Mouse (Mus musculus) stomach, postnatal 0 days (tissue): ENCODE results near the gene Ap1m1.

Experiments
- CTCF ChIP-seq: IDR thresholded peaks from 2 replicates; pipeline ENCODE4 v1.5.1; 2016; ENCODE audit warnings: antibody characterized with exemption, low read depth, mild to moderate bottlenecking, moderate library complexity
- EP300 ChIP-seq: optimal IDR thresholded peaks from 2 replicates; pipeline ENCODE3; 2016; ENCODE audit warnings: antibody characterized with exemption

- TF ChIP-seq CTCF (0 out of 2 replicates have a peak, but pooled peaks have one; percentile 20), EP300 (no peak)
Measured at GRCm38 (mm10) chr8:72210710-72211109, 29.1 kb upstream of the Ap1m1 start.
